7 mouse cellular contexts compared by ENCODE assay signal in genomic region chr17:21566220-21566619, GRCm38 (mm10). TPM values are rescaled to one million over a fixed set of nuclear protein-coding genes. Genes with fewer than 3 reads are reported as not detected.
DNase-seq lines count a peak whose midpoint lies in the region; ATAC-seq and TF ChIP-seq lines count a peak whose summit lies in the region.

No protein-coding gene starts in this region.

- H3K4me2 ChIP-seq in lung, embryonic 14.5 days = peak overlapping the region; percentile 71

- no peaks in the 10 kb centered on the region for H3K36me3 ChIP-seq in G1E (replicated peaks)
- H3K36me3 ChIP-seq in erythroblast, embryonic 14.5 days (ENCODE audit: control insufficient read depth) = peaks cover 9% of the 10 kb centered on the region
- H3K36me3 ChIP-seq in lung, embryonic 14.5 days (ENCODE audit: insufficient read depth) = peaks cover 7% of the 10 kb centered on the region; the same call in 1 of the 2 replicates

- H3K27me3 ChIP-seq in G1E (ENCODE audit: insufficient read depth, low read length) = no peaks in the 10 kb centered on the region
- no peaks in the 10 kb centered on the region for H3K27me3 ChIP-seq in erythroblast, embryonic 14.5 days (ENCODE audit: control insufficient read depth)
- no peaks in the 10 kb centered on the region for H3K27me3 ChIP-seq in lung, embryonic 14.5 days (ENCODE audit: insufficient read depth, low read length)

- peak overlapping the region; percentile 68 for H3K9ac ChIP-seq in lung, embryonic 14.5 days

- H3K4me1 ChIP-seq in G1E (ENCODE audit: insufficient read depth, low read depth, low read length) = peaks cover 14% of the 10 kb centered on the region
- H3K4me1 ChIP-seq in erythroblast, embryonic 14.5 days (ENCODE audit: control insufficient read depth) = peaks cover 24% of the 10 kb centered on the region
- H3K4me1 ChIP-seq in lung, embryonic 14.5 days (ENCODE audit: insufficient read depth) = no peaks in the 10 kb centered on the region; the same call in 1 of the 2 replicates

- WGBS in lung, embryonic 14.5 days = 3% methylated on average over 5 of the region's 5 CpGs

- peak; percentile 58 for ATAC-seq in G1E (ENCODE audit: extremely low read depth, insufficient number of reproducible peaks, low FRiP score, poor library complexity, severe bottlenecking)
- ATAC-seq in lung, embryonic 14.5 days (ENCODE audit: insufficient read depth) = peak; percentile 68

- H3K4me3 ChIP-seq in G1E (ENCODE audit: low read depth, low read length) = peak overlapping the region; percentile 77
- peak overlapping the region; percentile 76 for H3K4me3 ChIP-seq in erythroblast, embryonic 14.5 days (replicated peaks)
- peak overlapping the region; percentile 68 for H3K4me3 ChIP-seq in layer of hippocampus, adult 2 months
- peak overlapping the region; percentile 55 for H3K4me3 ChIP-seq in lung, embryonic 14.5 days (ENCODE audit: low read depth, low read length)

- intact Hi-C loops in heart, postnatal 25 days (cut with DNase I) = loop anchor here (1.0 kb wide), 1 partner anchor 31 kb away; the partner anchor contains the start of gene Zfp52

- peak; percentile 46 for TF ChIP-seq CTCF in G1E (IDR thresholded peaks at IDR 0.05; ENCODE audit: low read depth, low read length)
- peak; percentile 76 for TF ChIP-seq CTCF in layer of hippocampus, adult 2 months (conservative IDR thresholded peaks at IDR 0.05)
- peak; percentile 53 for TF ChIP-seq CTCF in lung, embryonic 14.5 days (IDR thresholded peaks at IDR 0.05; ENCODE audit: low read depth)

- H3K9me3 ChIP-seq in G1E (replicated peaks) = no peaks in the 10 kb centered on the region
- H3K9me3 ChIP-seq in erythroblast, embryonic 14.5 days (ENCODE audit: control insufficient read depth, low read length) = no peaks in the 10 kb centered on the region
- no peaks in the 10 kb centered on the region for H3K9me3 ChIP-seq in lung, embryonic 14.5 days (ENCODE audit: low read depth, low read length)

- DNase-seq in G1E (ENCODE audit: low spot score) = peak; percentile 19
- peak; percentile 92 for DNase-seq in brain, adult 2 months (ENCODE audit: low read depth, low spot score)
- peak; percentile 7 for DNase-seq in heart, postnatal 25 days (ENCODE audit: low spot score)
- peak; percentile 44 to 80 for DNase-seq in layer of hippocampus, adult 2 months (ENCODE audit: low spot score in 2 of 2)
- DNase-seq in lung, embryonic 14.5 days = peak; percentile 78
- DNase-seq in retina, adult 2 months (ENCODE audit: low read depth, low spot score) = peak; percentile 25

- H3K27ac ChIP-seq in layer of hippocampus, adult 2 months = peak overlapping the region; percentile 98
- peak overlapping the region; percentile 93 for H3K27ac ChIP-seq in lung, embryonic 14.5 days (ENCODE audit: low read depth)

RNA-seq across cellular contexts. Expression of gene Zfp948, which starts 0.6 kb away (rescaled TPM):
- total RNA-seq in G1E (2014; fragmentation: Nextera tagmentation) (22.6 and 24.2 TPM in 2 replicates), G1E (2017) (11.7 and 13.8 TPM in 2 replicates)
- 1.3 and 2.1 TPM in 2 replicates for polyA plus RNA-seq in G1E (2012)
- polyA plus RNA-seq in erythroblast, embryonic 14.5 days (2012) = 0.09 and 0.14 TPM in 2 replicates
- total RNA-seq in heart, postnatal 25 days (2021) = 1 to 10 TPM; 3.2 TPM
- total RNA-seq in layer of hippocampus, adult 2 months (2021) = 10 to 100 TPM; 11.0 to 12.2 TPM
- 21.3 and 24.9 TPM in 2 replicates for polyA plus RNA-seq in lung, embryonic 14.5 days (2014; fragmentation: Nextera tagmentation; extraction: Ambion mirVana)

RNA-seq across cellular contexts. Expression of gene Zfp52, which starts 30.9 kb away (rescaled TPM):
- total RNA-seq in G1E (2014; fragmentation: Nextera tagmentation) (5.7 and 7.8 TPM in 2 replicates), G1E (2017) (6.9 and 7.4 TPM in 2 replicates)
- 0.36 and 0.61 TPM in 2 replicates for polyA plus RNA-seq in G1E (2012)
- 0.01 TPM in 1 of 2 replicates, not detected in the other for polyA plus RNA-seq in erythroblast, embryonic 14.5 days (2012)
- total RNA-seq in heart, postnatal 25 days (2021) = 1 to 10 TPM; 4.6 to 4.7 TPM
- total RNA-seq in layer of hippocampus, adult 2 months (2021) = 1 to 10 TPM; 5.7 to 7.4 TPM
- polyA plus RNA-seq in lung, embryonic 14.5 days (2014; fragmentation: Nextera tagmentation; extraction: Ambion mirVana) = 4.5 and 4.6 TPM in 2 replicates

Comparison
In these comparisons a context has a peak if more than half of its experiments do, and no peak if none do; other contexts are left out.
1. Peak in every context shown above with its lines: DNase-seq, ATAC-seq, H3K4me3 ChIP-seq and H3K27ac ChIP-seq.
2. DNase-seq: peak in every context shown above with its lines; median percentile 92 in brain, adult 2 months; 78 in lung, embryonic 14.5 days; 62 in layer of hippocampus, adult 2 months; 25 in retina, adult 2 months; 19 in G1E; 7 in heart, postnatal 25 days.